Mouse (Mus musculus) hindbrain, embryonic 13.5 days (tissue): Measurements from ENCODE around the gene Ccdc186. TPM values are rescaled to one million over a fixed set of nuclear protein-coding genes. Genes with fewer than 3 reads are reported as not detected.

Experiments used
- ATAC-seq: fragments of 200-750 bp; cut with Nextera tagmentation; 2 replicates; pipeline ENCODE4 v1.8.0; 2017; ENCODE audit warnings: moderate TSS enrichment; ENCODE audit not compliant: low FRiP score
- H3K27ac ChIP-seq: fragments of 300-500 bp; sonication (generic); 2 replicates; pipeline ENCODE4 v1.5.1; 2015; ENCODE audit warnings: inconsistent platforms, mild to moderate bottlenecking, moderate library complexity
- H3K27me3 ChIP-seq: fragments of 300-500 bp; sonication (generic); 2 replicates; pipeline ENCODE4 v1.6.1; 2015; ENCODE audit warnings: mild to moderate bottlenecking, inconsistent platforms
- H3K36me3 ChIP-seq: fragments of 300-500 bp; sonication (generic); 2 replicates; pipeline ENCODE4 v1.6.1; 2015; ENCODE audit warnings: mild to moderate bottlenecking, inconsistent platforms
- H3K4me1 ChIP-seq: fragments of 300-500 bp; sonication (generic); replicated peaks from 2 replicates; pipeline ENCODE4 v1.6.1; 2015; ENCODE audit warnings: inconsistent platforms
- H3K4me2 ChIP-seq: fragments of 300-500 bp; sonication (generic); 2 replicates; pipeline ENCODE4 v1.6.1; 2015; ENCODE audit warnings: inconsistent platforms, mild to moderate bottlenecking, moderate library complexity
- H3K4me3 ChIP-seq: fragments of 300-500 bp; sonication (generic); 2 replicates; pipeline ENCODE4 v1.5.1; 2015; ENCODE audit warnings: mild to moderate bottlenecking, inconsistent platforms
- H3K9ac ChIP-seq: fragments of 300-500 bp; sonication (generic); 2 replicates; pipeline ENCODE4 v1.6.1; 2015; ENCODE audit warnings: mild to moderate bottlenecking, inconsistent platforms
- H3K9me3 ChIP-seq: fragments of 300-500 bp; sonication (generic); 2 replicates; pipeline ENCODE4 v1.6.1; 2016; ENCODE audit warnings: inconsistent platforms
- WGBS: fragments of 180-500 bp; shearing (Covaris S2); methylation state at CpG from one replicate; pipeline ENCODE4 v1.1.7; 2015; 5-methylcytosine and 5-hydroxymethylcytosine counted together
- polyA plus RNA-seq: library from polyadenylated mRNA; unstranded; fragments of >200 nt; fragmentation: Nextera tagmentation; extraction: Ambion mirVana; gene quantifications from 2 replicates; pipeline ENCODE4 v1.2.1, GENCODE M21; 2015

Gene Ccdc186
- polyA plus RNA-seq, 1 experiment from 2014 or later = 31.5 TPM

DNA sequence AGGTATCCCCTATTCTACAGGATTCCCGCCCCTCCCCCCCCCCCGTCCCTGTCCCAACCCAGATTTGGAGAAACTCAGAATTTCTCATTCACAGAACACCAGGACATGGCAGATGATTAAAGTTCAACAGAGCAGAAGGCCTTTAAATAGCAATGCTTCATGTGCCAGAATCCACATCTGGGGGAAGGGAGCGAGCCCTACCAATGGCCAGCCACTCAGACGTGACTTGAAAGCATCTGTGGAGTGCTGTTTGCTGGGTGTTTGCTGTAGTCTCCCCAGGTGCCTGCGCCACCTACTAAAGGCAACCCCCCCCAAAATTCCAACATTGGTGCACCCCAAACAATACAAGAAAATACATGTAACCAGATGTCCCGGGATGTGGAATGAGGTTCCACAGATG lies 76.5 kb downstream of the Ccdc186 start:
- H3K4me1 ChIP-seq = no peaks in the 10 kb centered on the region
- 0 out of 2 replicates have a peak, but pooled peaks cover 4% of the 10 kb centered on the region for H3K27me3 ChIP-seq
- H3K4me3 ChIP-seq = no peak overlapping the region
- no peak overlapping the region for H3K9ac ChIP-seq
- 72% methylated on average over 6 of the region's 6 CpGs for WGBS
- no peaks in the 10 kb centered on the region for H3K9me3 ChIP-seq
- ATAC-seq = no peak
- no peak overlapping the region for H3K4me2 ChIP-seq
- H3K36me3 ChIP-seq = no peaks in the 10 kb centered on the region
- no peak overlapping the region for H3K27ac ChIP-seq

DNA sequence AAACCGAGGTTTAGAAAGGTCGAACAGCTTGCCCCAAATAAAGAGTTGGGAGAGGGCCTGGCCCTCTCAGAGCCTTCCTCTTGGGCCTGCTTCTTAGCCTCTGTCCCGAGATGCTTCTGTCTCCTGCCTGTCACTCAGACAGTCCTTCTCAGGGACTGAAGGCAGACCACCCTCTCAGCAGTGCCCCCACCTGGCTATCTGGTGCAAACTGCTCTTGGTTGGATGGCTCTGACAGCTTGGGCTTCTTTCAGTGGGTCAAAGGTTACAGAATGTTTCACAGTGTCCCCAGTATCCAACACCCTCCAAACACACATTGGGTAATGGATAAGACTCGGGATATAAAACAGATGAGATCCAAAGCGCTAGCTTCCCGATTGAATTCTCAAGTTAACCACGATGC lies 76.9 kb downstream of the Ccdc186 start:
- no peak overlapping the region for H3K27ac ChIP-seq
- no peaks in the 10 kb centered on the region for H3K9me3 ChIP-seq
- H3K36me3 ChIP-seq = no peaks in the 10 kb centered on the region
- ATAC-seq = no peak
- 72% methylated on average over 7 of the region's 7 CpGs for WGBS
- no peak overlapping the region for H3K9ac ChIP-seq
- H3K4me1 ChIP-seq = no peaks in the 10 kb centered on the region
- H3K4me3 ChIP-seq = no peak overlapping the region
- H3K27me3 ChIP-seq = 0 out of 2 replicates have a peak, but pooled peaks cover 4% of the 10 kb centered on the region
- H3K4me2 ChIP-seq = no peak overlapping the region

Other genes starting within 250 kb of the Ccdc186 start
- 0.31 and 0.44 TPM in 2 replicates for gene Adrb1, start 100.0 kb downstream of the Ccdc186 start, polyA plus RNA-seq
- 0.77 and 0.96 TPM in 2 replicates for gene Tdrd1, start 4.0 kb upstream of the Ccdc186 start, polyA plus RNA-seq
- 0.40 and 0.61 TPM in 2 replicates for gene Vwa2, start 52.1 kb upstream of the Ccdc186 start, polyA plus RNA-seq
- gene Afap1l2, start 186.0 kb upstream of the Ccdc186 start, polyA plus RNA-seq = 9.5 and 12.2 TPM in 2 replicates